ENCODE assay signal across 17 mouse cellular contexts in the genomic region with DNA sequence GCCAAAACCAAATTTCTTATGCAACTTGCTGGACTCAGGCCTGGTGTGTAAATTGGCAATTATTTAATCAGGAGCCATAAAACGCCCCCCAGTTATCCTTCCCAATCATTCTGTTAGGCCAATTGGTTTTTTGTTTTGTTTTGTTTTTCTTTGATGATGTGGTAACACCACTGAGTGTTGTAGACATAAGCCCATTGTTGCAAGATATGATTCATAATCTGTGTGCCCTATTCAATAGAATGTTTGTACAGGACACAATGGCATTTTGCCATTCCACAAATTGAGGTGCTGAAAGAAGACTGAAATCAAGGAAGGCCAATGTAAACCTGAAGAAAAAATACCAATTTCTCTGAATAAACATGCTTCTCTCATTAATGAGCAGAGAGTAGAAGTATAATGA.
"Had no signal": no experiment of that assay in that cellular context is flagged by ENCODE, and none has a peak within 500 bp of the region (broad histone marks: within the 10 kb centered on the region; RNA-seq: fewer than 3 reads in every experiment).

No protein-coding gene starts in this region.

- H3K9ac ChIP-seq: liver, embryonic 13.5 days; midbrain, embryonic 13.5 days; neural tube, embryonic 12.5 days had no signal

- H3K4me3 ChIP-seq: left cerebral cortex, adult 2 months; liver, embryonic 13.5 days; megakaryocyte, embryonic 14.5 days; midbrain, embryonic 10.5 days; midbrain, embryonic 13.5 days; neural tube, embryonic 12.5 days had no signal

- H3K9me3 ChIP-seq: liver, embryonic 13.5 days; megakaryocyte, embryonic 14.5 days; midbrain, embryonic 10.5 days; midbrain, embryonic 13.5 days; neural tube, embryonic 12.5 days had no signal

- H3K36me3 ChIP-seq: liver, embryonic 13.5 days; midbrain, embryonic 10.5 days; midbrain, embryonic 13.5 days; neural tube, embryonic 12.5 days had no signal

- H3K27me3 ChIP-seq: liver, embryonic 13.5 days; megakaryocyte, embryonic 14.5 days; midbrain, embryonic 13.5 days; neural tube, embryonic 12.5 days had no signal

- ATAC-seq: intestine, embryonic 16.5 days; lung, postnatal 0 days; midbrain, embryonic 13.5 days; midbrain, embryonic 16.5 days had no signal

- H3K4me2 ChIP-seq: liver, embryonic 13.5 days; midbrain, embryonic 13.5 days; neural tube, embryonic 12.5 days had no signal

- H3K4me1 ChIP-seq: liver, embryonic 13.5 days; megakaryocyte, embryonic 14.5 days; midbrain, embryonic 10.5 days; midbrain, embryonic 13.5 days; neural tube, embryonic 12.5 days had no signal

- DNase-seq: kidney, adult 18-20 months; kidney, postnatal 25 days; layer of hippocampus, postnatal 36 days; liver, embryonic 13.5 days; lung, adult 2 months; lung, postnatal 36 days; thymus, adult 18-20 months; thymus, postnatal 25 days had no signal

- H3K27ac ChIP-seq: kidney, postnatal 0 days; left cerebral cortex, adult 2 months; liver, embryonic 13.5 days; midbrain, embryonic 10.5 days; midbrain, embryonic 13.5 days; neural tube, embryonic 12.5 days had no signal
